Mouse (Mus musculus): ENCODE data around the gene Arhgef5. TPM values are rescaled to one million over a fixed set of nuclear protein-coding genes. Genes with fewer than 3 reads are reported as not detected.

The Arhgef5 gene
- polyA plus RNA-seq, 1 experiment from 2014 or later, result 13.2 TPM

DNA sequence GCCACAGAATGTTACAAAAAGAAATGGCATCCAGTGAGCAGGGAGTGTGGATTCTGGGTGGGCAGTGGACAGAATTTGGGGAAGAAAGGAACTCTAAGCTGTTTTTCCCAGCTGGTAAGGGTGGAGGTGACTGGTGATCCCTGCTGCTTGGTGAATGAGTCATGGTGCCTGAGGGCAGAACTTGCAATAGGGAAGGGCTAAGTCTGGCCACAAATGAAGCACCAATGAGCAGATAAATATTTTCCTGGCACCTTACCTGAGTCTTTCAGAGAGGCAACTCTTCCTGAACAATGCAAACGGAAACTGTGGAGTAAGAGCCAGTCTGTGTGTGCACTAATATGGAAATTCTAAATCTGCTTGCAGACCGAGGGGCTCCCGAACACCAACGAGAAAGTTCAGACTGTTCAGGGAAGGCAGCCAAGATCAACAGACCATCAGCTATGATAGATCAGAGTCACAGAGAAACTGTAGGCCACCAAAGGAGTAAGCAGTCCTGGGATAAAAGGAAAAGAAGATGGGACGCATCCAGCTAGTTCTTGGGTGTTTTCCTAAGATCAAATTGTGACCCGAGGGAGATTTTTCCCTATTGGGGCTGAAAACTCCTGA is 27.2 kb downstream of the Arhgef5 start:
- 31% methylated on average over 6 of the region's 6 CpGs for WGBS
- Histone ChIP-seq H3K36me3 (ENCODE audit: insufficient read depth, low read length) (peaks cover 15% of the 10 kb centered on the region; the same call in 1 of the 2 replicates), H3K27me3 (replicated peaks; ENCODE audit: insufficient read depth, low read length) (no peaks in the 10 kb centered on the region), H3K4me1 (ENCODE audit: insufficient read depth, low read depth, low read length) (no peaks in the 10 kb centered on the region), H3K27ac (ENCODE audit: low read length) (no peak overlapping the region), H3K9me3 (ENCODE audit: low read length) (no peaks in the 10 kb centered on the region), H3K9ac (replicated peaks; ENCODE audit: low read depth) (no peak overlapping the region), H3K4me2 (replicated peaks; ENCODE audit: low read depth, low read length) (no peak overlapping the region), H3K4me3 (ENCODE audit: low read depth, low read length) (no peak overlapping the region)
- ATAC-seq (peak; percentile 69), DNase-seq (ENCODE audit: low spot score) (peak; percentile 65)
- TF ChIP-seq EP300 (IDR thresholded peaks at IDR 0.05) (peak; percentile 16; the same call in 1 of the 2 replicates), CTCF (IDR thresholded peaks at IDR 0.05) (no peak)

DNA sequence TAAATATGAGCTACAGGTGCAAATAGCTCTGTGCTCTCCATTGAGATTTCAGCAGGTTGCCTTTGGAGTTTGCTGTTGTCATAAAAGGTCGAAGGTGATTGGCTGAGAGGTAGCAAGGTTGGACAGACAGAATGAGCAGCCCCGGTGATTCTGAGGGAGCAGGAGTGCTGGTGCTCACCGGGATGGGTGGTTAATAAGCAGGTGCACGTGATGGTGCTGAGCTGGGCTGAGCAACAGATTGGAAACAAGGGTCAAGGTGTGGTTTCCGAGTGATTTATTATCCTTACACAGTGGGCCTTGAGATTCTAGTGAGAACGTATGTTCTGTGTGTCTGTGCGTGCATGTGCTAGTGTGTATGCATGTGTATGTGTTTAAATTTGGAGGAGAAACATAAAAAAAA is 27.8 kb downstream of the Arhgef5 start:
- no peak overlapping the region for H3K9ac ChIP-seq (replicated peaks; ENCODE audit: low read depth)
- H3K27me3 ChIP-seq (replicated peaks; ENCODE audit: insufficient read depth, low read length), result no peaks in the 10 kb centered on the region
- peaks cover 11% of the 10 kb centered on the region; the same call in 1 of the 2 replicates for H3K36me3 ChIP-seq (ENCODE audit: insufficient read depth, low read length)
- TF ChIP-seq EP300 (IDR thresholded peaks at IDR 0.05) (no peak), CTCF (IDR thresholded peaks at IDR 0.05) (no peak)
- no peak for DNase-seq (ENCODE audit: low spot score)
- H3K4me3 ChIP-seq (ENCODE audit: low read depth, low read length), result no peak overlapping the region
- no peak overlapping the region for H3K27ac ChIP-seq (ENCODE audit: low read length)
- H3K9me3 ChIP-seq (ENCODE audit: low read length), result no peaks in the 10 kb centered on the region
- WGBS, result 77% methylated on average over 7 of the region's 7 CpGs
- ATAC-seq, result no peak
- H3K4me2 ChIP-seq (replicated peaks; ENCODE audit: low read depth, low read length), result no peak overlapping the region
- H3K4me1 ChIP-seq (ENCODE audit: insufficient read depth, low read depth, low read length), result no peaks in the 10 kb centered on the region

DNA sequence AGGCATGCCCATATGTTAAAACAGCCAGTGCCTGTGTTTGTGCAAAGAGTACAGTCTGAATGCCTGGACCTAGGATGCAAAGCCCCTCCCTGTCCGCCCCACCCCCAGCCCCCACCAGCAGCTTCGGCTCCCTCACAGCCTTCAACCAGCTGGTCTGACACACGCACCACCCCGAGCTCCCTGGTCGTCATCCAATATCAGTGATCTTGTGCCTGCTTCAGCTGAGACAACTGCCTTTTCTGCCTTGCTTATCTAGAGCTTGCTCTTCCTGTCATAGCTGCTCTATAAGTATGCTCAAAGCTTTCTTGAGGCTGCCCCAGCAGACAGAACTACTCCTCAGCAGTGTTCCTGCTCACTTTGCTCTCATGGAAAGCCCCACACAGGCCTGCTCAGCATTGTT is 30.5 kb downstream of the Arhgef5 start:
- 11% methylated on average over 5 of the region's 5 CpGs for WGBS
- Histone ChIP-seq H3K27me3 (replicated peaks; ENCODE audit: insufficient read depth, low read length) (no peaks in the 10 kb centered on the region), H3K4me3 (ENCODE audit: low read depth, low read length) (no peak overlapping the region), H3K36me3 (ENCODE audit: insufficient read depth, low read length) (no peaks in the 10 kb centered on the region), H3K9ac (replicated peaks; ENCODE audit: low read depth) (no peak overlapping the region), H3K4me1 (ENCODE audit: insufficient read depth, low read depth, low read length) (no peaks in the 10 kb centered on the region), H3K27ac (ENCODE audit: low read length) (no peak overlapping the region), H3K4me2 (replicated peaks; ENCODE audit: low read depth, low read length) (no peak overlapping the region), H3K9me3 (ENCODE audit: low read length) (no peaks in the 10 kb centered on the region)
- TF ChIP-seq EP300 (IDR thresholded peaks at IDR 0.05), result no peak
- TF ChIP-seq CTCF (IDR thresholded peaks at IDR 0.05), result no peak
- DNase-seq (ENCODE audit: low spot score) (peak; percentile 74), ATAC-seq (peak; percentile 78)

DNA sequence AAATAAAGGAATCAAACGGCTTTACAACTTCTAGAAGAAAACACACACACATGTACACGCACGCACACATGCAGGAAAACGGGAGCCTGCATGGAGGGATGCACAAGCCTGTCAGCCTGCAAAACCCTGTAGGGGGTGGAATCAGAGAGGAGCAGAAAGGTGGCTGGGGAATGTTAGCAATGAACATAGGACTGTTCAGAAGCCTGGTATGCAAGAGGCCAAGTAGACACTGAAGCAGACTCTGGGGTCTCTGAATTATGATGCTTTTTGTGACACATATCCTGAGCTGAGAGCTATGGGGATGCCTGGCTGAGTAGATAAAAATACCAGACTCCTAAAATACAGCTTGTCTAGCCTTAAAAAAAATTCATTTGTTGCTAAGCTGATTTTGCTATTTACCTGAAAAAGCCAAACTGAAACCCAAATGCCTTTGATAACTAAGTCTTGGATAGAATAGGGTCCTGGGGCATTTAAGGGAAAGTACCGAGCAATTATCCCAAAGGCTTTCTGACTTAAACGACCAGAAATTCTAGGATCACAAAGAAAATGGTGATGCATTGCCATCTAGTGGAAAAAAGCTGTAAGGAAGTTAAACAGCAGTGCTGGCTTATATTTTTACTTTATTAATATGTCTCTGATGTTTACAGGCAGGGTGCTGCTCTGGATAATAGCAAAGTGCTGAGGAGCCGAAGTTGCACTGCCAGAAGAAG is 31.6 kb downstream of the Arhgef5 start:
- Histone ChIP-seq H3K27ac (ENCODE audit: low read length) (no peak overlapping the region), H3K4me1 (ENCODE audit: insufficient read depth, low read depth, low read length) (no peaks in the 10 kb centered on the region), H3K4me2 (replicated peaks; ENCODE audit: low read depth, low read length) (no peak overlapping the region), H3K4me3 (ENCODE audit: low read depth, low read length) (no peak overlapping the region), H3K36me3 (ENCODE audit: insufficient read depth, low read length) (no peaks in the 10 kb centered on the region), H3K9ac (replicated peaks; ENCODE audit: low read depth) (no peak overlapping the region), H3K27me3 (replicated peaks; ENCODE audit: insufficient read depth, low read length) (no peaks in the 10 kb centered on the region), H3K9me3 (ENCODE audit: low read length) (no peaks in the 10 kb centered on the region)
- WGBS, result 25% methylated on average over 7 of the region's 7 CpGs
- no peak for TF ChIP-seq EP300 (IDR thresholded peaks at IDR 0.05)
- peak; percentile 77 for TF ChIP-seq CTCF (IDR thresholded peaks at IDR 0.05)
- peak; percentile 9; the same call in 1 of the 2 replicates for ATAC-seq
- peak; percentile 76 for DNase-seq (ENCODE audit: low spot score)

DNA sequence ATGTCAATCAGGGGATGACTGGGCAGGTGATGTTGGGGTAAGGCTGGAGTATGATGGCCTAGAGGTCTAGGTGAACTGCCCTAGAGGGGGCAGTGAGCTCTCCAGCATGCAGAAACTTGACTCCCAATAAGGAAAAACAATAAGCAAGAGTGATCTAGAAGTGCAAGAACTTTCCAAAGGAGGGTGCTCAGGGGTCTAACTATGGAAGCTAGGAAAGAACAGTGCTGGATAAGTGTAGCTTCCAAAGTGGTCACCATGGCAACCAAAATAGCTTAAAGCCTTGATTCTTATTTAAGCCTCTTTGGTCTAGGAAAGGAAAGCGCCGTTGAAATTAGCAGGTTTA is 32.1 kb downstream of the Arhgef5 start:
- H3K4me2 ChIP-seq (replicated peaks; ENCODE audit: low read depth, low read length), result no peak overlapping the region
- WGBS, result 34% methylated on average over 2 of the region's 2 CpGs

DNA sequence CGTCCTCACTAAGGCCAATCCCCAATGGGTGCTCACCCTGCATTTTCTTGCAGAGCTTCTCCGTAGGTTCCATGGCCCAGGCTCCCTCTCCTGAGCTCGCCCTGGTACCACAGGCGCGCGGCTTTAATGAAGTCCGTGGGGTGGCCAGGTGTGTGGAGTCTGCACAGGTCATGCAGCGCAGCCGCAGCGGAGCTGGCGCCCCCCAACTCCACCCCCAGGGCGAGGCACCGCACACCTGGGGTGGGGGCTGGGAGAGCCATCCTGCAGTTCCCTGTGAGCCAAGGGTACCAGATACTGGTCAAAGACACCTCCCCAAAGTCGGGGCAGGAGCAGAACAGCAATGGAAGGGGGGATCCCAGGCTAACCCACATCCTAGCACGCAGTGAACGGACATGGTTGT is 44.1 kb downstream of the Arhgef5 start, which contains the start of gene Nobox:
TSS of gene Nobox (minus strand) at position 101 of the 400 bp plus-strand sequence.
- no peaks in the 10 kb centered on the region for H3K9me3 ChIP-seq (ENCODE audit: low read length)
- no peak within 1 kb of the TSS for H3K27ac ChIP-seq (ENCODE audit: low read length)
- DNase-seq (ENCODE audit: low spot score) (no peak), ATAC-seq (no peak)
- no peaks in the 10 kb centered on the region for H3K4me1 ChIP-seq (ENCODE audit: insufficient read depth, low read depth, low read length)
- H3K4me2 ChIP-seq (replicated peaks; ENCODE audit: low read depth, low read length), result no peak within 1 kb of the TSS
- 68% methylated on average over 16 of the region's 16 CpGs for WGBS
- H3K4me3 ChIP-seq (ENCODE audit: low read depth, low read length), result no peak within 1 kb of the TSS
- no peak within 1 kb of the TSS for H3K9ac ChIP-seq (replicated peaks; ENCODE audit: low read depth)
- no peaks in the 10 kb centered on the region for H3K36me3 ChIP-seq (ENCODE audit: insufficient read depth, low read length)
- TF ChIP-seq CTCF (IDR thresholded peaks at IDR 0.05), result no peak
- no peak for TF ChIP-seq EP300 (IDR thresholded peaks at IDR 0.05)
- no peaks in the 10 kb centered on the region for H3K27me3 ChIP-seq (replicated peaks; ENCODE audit: insufficient read depth, low read length)

More for the DNA sequence above, 32.1 kb downstream of the Arhgef5 start:
- H3K9ac ChIP-seq (replicated peaks; ENCODE audit: low read depth), result no peak overlapping the region
- no peaks in the 10 kb centered on the region for H3K9me3 ChIP-seq (ENCODE audit: low read length)
- H3K27ac ChIP-seq (ENCODE audit: low read length), result no peak overlapping the region
- TF ChIP-seq EP300 (IDR thresholded peaks at IDR 0.05) (no peak), CTCF (IDR thresholded peaks at IDR 0.05) (no peak)
- H3K4me3 ChIP-seq (ENCODE audit: low read depth, low read length), result no peak overlapping the region
- DNase-seq (ENCODE audit: low spot score), result no peak
- 0 out of 2 replicates have a peak, but pooled peaks have one; percentile 1 for ATAC-seq
- no peaks in the 10 kb centered on the region for H3K27me3 ChIP-seq (replicated peaks; ENCODE audit: insufficient read depth, low read length)
- H3K36me3 ChIP-seq (ENCODE audit: insufficient read depth, low read length), result no peaks in the 10 kb centered on the region
- H3K4me1 ChIP-seq (ENCODE audit: insufficient read depth, low read depth, low read length), result no peaks in the 10 kb centered on the region
